Mouse (Mus musculus) heart, postnatal 0 days (tissue): ENCODE measurements at regions not wholly inside any gene's neighbourhood (a gene's known extent, or its start where the extent isn't known, plus 50 kb on each side); places are given as distances from the start of the nearest gene placed in this dataset.

Experiments used
- CTCF ChIP-seq: IDR thresholded peaks from 2 replicates; pipeline ENCODE4 v1.5.1; 2016; ENCODE audit warnings: antibody characterized with exemption, control low read depth, low read depth
- EP300 ChIP-seq: IDR thresholded peaks from 2 replicates; pipeline ENCODE4 v1.6.1; 2016; ENCODE audit warnings: antibody characterized with exemption, low read depth

GRCm38 (mm10) chr6:84307556-84307955 is 286.2 kb downstream of the Cyp26b1 start:
- TF ChIP-seq CTCF = no peak
- no peak for TF ChIP-seq EP300
